Mouse (Mus musculus): Measurements from ENCODE around the gene Fbn1. TPM values are rescaled to one million over a fixed set of nuclear protein-coding genes. Genes with fewer than 3 reads are reported as not detected.
"Not testable (repeated sequence)": the region's sequence is repeated elsewhere in the genome, so short reads cannot be mapped to it uniquely, and the experiment has no call there.

Gene Fbn1
- total and polyA plus RNA-seq, 3 experiments = 0.04 to 0.17 (median 0.09) TPM

DNA sequence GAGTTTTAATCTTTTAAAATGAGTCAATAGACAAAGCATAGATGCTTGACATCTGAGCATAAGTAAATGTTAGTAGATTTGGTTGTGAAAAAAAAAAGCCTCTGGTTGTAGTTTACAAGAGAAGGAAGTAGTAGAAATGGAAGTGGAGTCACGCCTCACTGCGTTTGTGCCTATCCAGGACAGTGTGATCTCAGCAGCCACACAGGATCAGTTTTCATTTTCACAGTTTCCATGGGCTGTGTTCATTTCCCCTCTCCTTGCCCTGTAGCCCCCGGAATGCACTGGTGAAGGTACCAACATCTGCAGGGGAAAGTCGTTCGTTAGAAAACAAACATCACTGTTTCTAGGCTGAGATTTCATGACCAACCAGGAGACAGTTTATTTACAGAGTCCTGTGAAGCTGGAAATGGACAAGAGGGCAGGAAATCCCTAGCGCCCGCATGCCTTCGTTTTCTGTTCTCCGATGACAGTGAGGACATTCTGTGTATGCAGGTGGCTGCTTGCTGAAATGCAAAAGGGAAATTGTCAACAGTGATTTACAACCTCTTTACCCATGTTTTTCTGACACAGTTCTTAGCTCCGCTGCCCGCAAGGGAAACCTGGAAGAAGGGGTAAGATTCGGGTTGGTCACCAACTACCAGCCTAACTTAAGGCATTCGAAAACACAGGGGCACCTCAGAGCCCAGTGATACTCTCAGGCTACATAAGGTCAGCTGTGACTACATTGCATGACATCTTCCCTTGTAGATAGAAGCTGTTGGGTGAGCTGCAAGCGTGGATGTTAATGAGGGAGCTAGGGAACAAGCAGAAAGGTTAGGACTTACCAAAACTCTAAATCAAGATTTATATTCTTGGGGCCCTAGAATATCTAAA lies 225.2 kb downstream of the Fbn1 start:
- Histone ChIP-seq H3K4me3 (replicated peaks in 1 of 3; ENCODE audit: low read depth in 2 of 3, low read length in 2 of 3, poor library complexity in 1 of 3) (no peak overlapping the region), H3K79me2 (replicated peaks; ENCODE audit: control insufficient read depth, extremely low read depth, insufficient read depth, poor library complexity, severe bottlenecking) (no peaks in the 10 kb centered on the region), H3K36me3 (replicated peaks in 1 of 2; ENCODE audit: control insufficient read depth in 1 of 2, insufficient read depth in 1 of 2, low read length in 1 of 2) (no peaks in the 10 kb centered on the region), H3K9me3 (replicated peaks; ENCODE audit: low read length) (no peaks in the 10 kb centered on the region), H3K27ac (ENCODE audit: insufficient read depth, low read depth) (no peak overlapping the region), H3K27me3 (replicated peaks) (no peaks in the 10 kb centered on the region), H3K9ac (ENCODE audit: insufficient read depth, low read depth) (no peak overlapping the region), H3K4me2 (ENCODE audit: insufficient read depth, low read depth, poor library complexity, severe bottlenecking) (peak overlapping the region; percentile 71), H3K4me1 (ENCODE audit: control insufficient read depth in 1 of 2, insufficient read depth in 2 of 2) (peaks cover 0 to 10% of the 10 kb centered on the region in 2 experiments; a peak in 2 of 4 replicates)
- dilution Hi-C loops (cut with MboI; ENCODE audit: extremely low pct_ligation_motif_present, extremely low pct_unique_long_range_greater_than_20kb, low sequenced_read_pairs) (no loop called here), in situ Hi-C loops (cut with MboI; ENCODE audit: low pct_ligation_motif_present, low pct_unique_long_range_greater_than_20kb, low sequenced_read_pairs) (no loop called here)
- peak; percentile 17 for DNase-seq (ENCODE audit: extremely low read depth)
- TF ChIP-seq ETS1 (conservative IDR thresholded peaks at IDR 0.05; ENCODE audit: low read depth, low read length) (no peak), HCFC1 (IDR thresholded peaks at IDR 0.05; ENCODE audit: low read depth, low read length) (no peak), EP300 (IDR thresholded peaks at IDR 0.05; ENCODE audit: low read length) (peak; percentile 54), JUN (IDR thresholded peaks at IDR 0.05; ENCODE audit: insufficient read depth, low read depth, low read length) (no peak), ZNF384 (IDR thresholded peaks at IDR 0.05; ENCODE audit: low read depth, low read length) (peak; percentile 41; the same call in 1 of the 2 replicates), ELF1 (IDR thresholded peaks at IDR 0.05; ENCODE audit: low read depth, low read length) (no peak)

DNA sequence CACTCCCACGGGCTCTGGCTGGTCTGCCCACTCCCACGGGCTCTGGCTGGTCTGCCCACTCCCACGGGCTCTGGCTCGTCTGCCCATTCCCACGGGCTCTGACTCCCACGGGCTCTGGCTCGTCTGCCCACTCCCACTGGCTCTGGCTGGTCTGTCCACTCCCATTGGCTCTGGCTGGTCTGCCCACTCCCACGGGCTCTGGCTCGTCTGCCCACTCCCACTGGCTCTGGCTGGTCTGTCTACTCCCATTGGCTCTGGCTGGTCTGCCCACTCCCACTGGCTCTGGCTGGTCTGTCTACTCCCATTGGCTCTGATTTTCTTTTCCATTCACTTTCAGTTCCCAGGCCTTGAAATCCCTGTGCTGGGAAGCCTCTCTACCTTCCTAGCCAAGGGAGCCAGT lies 227.8 kb downstream of the Fbn1 start:
- in situ Hi-C loops (cut with MboI; ENCODE audit: low pct_ligation_motif_present, low pct_unique_long_range_greater_than_20kb, low sequenced_read_pairs); H3K79me2 ChIP-seq (replicated peaks; ENCODE audit: control insufficient read depth, extremely low read depth, insufficient read depth, poor library complexity, severe bottlenecking); H3K9ac ChIP-seq (ENCODE audit: insufficient read depth, low read depth): not testable (repeated sequence)

GRCm38 (mm10) chr2:125278474-125278873 lies 229.3 kb downstream of the Fbn1 start:
- Histone ChIP-seq H3K79me2 (replicated peaks; ENCODE audit: control insufficient read depth, extremely low read depth, insufficient read depth, poor library complexity, severe bottlenecking) (no peaks in the 10 kb centered on the region), H3K4me3 (replicated peaks in 1 of 3; ENCODE audit: low read depth in 2 of 3, low read length in 2 of 3, poor library complexity in 1 of 3) (no peak overlapping the region), H3K9me3 (replicated peaks; ENCODE audit: low read length) (no peaks in the 10 kb centered on the region), H3K4me1 (ENCODE audit: control insufficient read depth in 1 of 2, insufficient read depth in 2 of 2) (peaks cover 3 to 10% of the 10 kb centered on the region in 2 experiments; a peak in 3 of 4 replicates), H3K4me2 (ENCODE audit: insufficient read depth, low read depth, poor library complexity, severe bottlenecking) (no peak overlapping the region), H3K27ac (ENCODE audit: insufficient read depth, low read depth) (no peak overlapping the region), H3K36me3 (replicated peaks in 1 of 2; ENCODE audit: control insufficient read depth in 1 of 2, insufficient read depth in 1 of 2, low read length in 1 of 2) (no peaks in the 10 kb centered on the region), H3K9ac (ENCODE audit: insufficient read depth, low read depth) (no peak overlapping the region), H3K27me3 (replicated peaks) (no peaks in the 10 kb centered on the region)
- TF ChIP-seq CTCF (conservative IDR thresholded peaks at IDR 0.05 in 1 of 2, IDR thresholded peaks at IDR 0.05 in 1 of 2; ENCODE audit: low read depth in 2 of 2, low read length in 2 of 2) = no peak
- no peak for TF ChIP-seq RAD21 (IDR thresholded peaks at IDR 0.05; ENCODE audit: low read depth, low read length)
- TF ChIP-seq IRF4 (IDR thresholded peaks at IDR 0.05; ENCODE audit: low read depth, low read length) = no peak
- TF ChIP-seq MEF2A (IDR thresholded peaks at IDR 0.05; ENCODE audit: borderline replicate concordance, low read depth, low read length) = no peak
- TF ChIP-seq JUN (IDR thresholded peaks at IDR 0.05; ENCODE audit: insufficient read depth, low read depth, low read length) = no peak
- TF ChIP-seq GABPA (IDR thresholded peaks at IDR 0.05; ENCODE audit: insufficient replicate concordance, low read depth, low read length) = no peak
- no peak for TF ChIP-seq E2F4 (IDR thresholded peaks at IDR 0.05; ENCODE audit: insufficient replicate concordance, low read depth, low read length)
- TF ChIP-seq UBTF (IDR thresholded peaks at IDR 0.05; ENCODE audit: low read depth, low read length) = no peak
- no peak for TF ChIP-seq TBP (conservative IDR thresholded peaks at IDR 0.05; ENCODE audit: low read depth, low read length)
- TF ChIP-seq ZKSCAN1 (IDR thresholded peaks at IDR 0.05; ENCODE audit: borderline replicate concordance, low read depth, low read length) = no peak
- TF ChIP-seq MXI1 (IDR thresholded peaks at IDR 0.05; ENCODE audit: low read depth, low read length) = no peak
- no peak for TF ChIP-seq RCOR1 (conservative IDR thresholded peaks at IDR 0.05; ENCODE audit: low read depth, low read length)
- dilution Hi-C loops (cut with MboI; ENCODE audit: extremely low pct_ligation_motif_present, extremely low pct_unique_long_range_greater_than_20kb, low sequenced_read_pairs) = no loop called here
- DNase-seq (ENCODE audit: extremely low read depth) = no peak
- in situ Hi-C loops (cut with MboI; ENCODE audit: low pct_ligation_motif_present, low pct_unique_long_range_greater_than_20kb, low sequenced_read_pairs) = no loop called here

More for the DNA sequence above, 227.8 kb downstream of the Fbn1 start:
- peaks cover 0 to 10% of the 10 kb centered on the region in 2 experiments; a peak in 2 of 4 replicates for H3K4me1 ChIP-seq (ENCODE audit: control insufficient read depth in 1 of 2, insufficient read depth in 2 of 2)
- H3K4me2 ChIP-seq (ENCODE audit: insufficient read depth, low read depth, poor library complexity, severe bottlenecking); H3K9me3 ChIP-seq (replicated peaks; ENCODE audit: low read length); H3K27ac ChIP-seq (ENCODE audit: insufficient read depth, low read depth); H3K4me3 ChIP-seq (replicated peaks in 1 of 3; ENCODE audit: low read depth in 2 of 3, low read length in 2 of 3, poor library complexity in 1 of 3); dilution Hi-C loops (cut with MboI; ENCODE audit: extremely low pct_ligation_motif_present, extremely low pct_unique_long_range_greater_than_20kb, low sequenced_read_pairs); H3K36me3 ChIP-seq (replicated peaks in 1 of 2; ENCODE audit: control insufficient read depth in 1 of 2, insufficient read depth in 1 of 2, low read length in 1 of 2); DNase-seq (ENCODE audit: extremely low read depth); H3K27me3 ChIP-seq (replicated peaks): not testable (repeated sequence)
